Mouse (Mus musculus) embryo, embryonic 10 days (tissue): ENCODE measurements around the gene Cacng6.
A peak's percentile ranks its signal among the peaks of the same experiment; 100 is the strongest.
"Not testable (repeated sequence)": the region's sequence is repeated elsewhere in the genome, so short reads cannot be mapped to it uniquely, and the experiment has no call there.

ENCODE experiments used
- DNase-seq: peaks from one replicate; pipeline ENCODE4 v3.0.0-alpha.2; 2015; ENCODE audit warnings: low spot score

Gene Cacng6

DNA sequence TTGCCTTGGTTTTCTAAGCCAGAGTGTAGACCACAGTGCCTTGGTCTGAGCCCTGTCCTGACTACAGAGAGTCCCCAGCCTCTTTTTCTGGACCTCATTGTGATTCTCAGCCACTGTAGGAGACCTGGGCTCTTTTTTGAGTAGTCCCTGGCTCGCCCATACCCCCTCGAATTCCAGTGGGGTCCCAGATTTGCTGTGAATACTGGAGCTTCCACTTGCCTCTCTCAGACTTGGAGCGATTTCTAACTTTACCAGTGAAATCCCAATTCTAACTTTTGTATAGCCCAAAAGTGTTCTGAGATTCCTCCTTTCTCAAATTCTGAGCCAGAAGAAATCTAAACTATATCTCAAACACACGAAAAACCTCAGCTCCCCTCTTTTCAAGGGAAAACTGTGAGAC, at the start of gene Cacng6:
Cacng6 (plus strand) TSS at position 301 of the 400 bp plus-strand sequence.
- DNase-seq = no peak

DNA sequence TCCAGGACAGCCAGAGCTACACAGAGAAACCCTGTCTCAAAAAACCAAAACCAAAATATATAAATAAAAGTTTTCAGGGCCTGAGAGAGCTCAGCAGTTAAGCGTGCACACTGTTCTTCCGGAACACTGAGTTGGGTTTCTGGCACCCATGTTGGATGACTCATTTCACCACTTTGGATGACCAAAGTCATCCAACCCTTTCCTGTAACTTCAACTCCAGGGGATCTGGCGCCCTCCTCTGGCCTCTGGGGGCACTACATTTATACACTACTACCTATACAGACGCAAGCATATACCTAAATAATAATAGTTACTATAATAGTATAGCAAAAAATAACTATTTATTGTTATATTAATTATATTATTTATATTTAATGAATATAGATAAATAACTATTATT, 47.2 kb upstream of the Cacng6 start:
- peak; percentile 35 for DNase-seq

DNA sequence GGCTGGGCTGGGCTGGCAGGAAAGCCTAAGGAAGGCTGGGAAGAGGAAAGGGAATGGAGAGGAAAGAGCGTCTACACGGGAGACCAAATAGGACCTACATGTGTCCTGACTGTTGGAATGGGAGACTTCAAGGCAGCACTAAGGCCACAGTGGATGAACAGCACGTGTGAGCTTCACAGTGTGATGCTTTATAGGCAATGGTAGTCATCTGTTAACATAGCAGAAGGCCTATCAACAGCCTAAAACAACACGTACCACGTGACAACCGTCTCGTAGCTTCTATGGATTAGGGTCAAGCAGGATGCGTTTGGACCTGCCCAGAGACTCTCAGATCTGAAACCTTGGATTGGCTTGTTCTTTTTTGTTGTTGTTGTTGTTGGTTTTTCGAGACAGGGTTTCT, 41.9 kb upstream of the Cacng6 start:
- DNase-seq = no peak

DNA sequence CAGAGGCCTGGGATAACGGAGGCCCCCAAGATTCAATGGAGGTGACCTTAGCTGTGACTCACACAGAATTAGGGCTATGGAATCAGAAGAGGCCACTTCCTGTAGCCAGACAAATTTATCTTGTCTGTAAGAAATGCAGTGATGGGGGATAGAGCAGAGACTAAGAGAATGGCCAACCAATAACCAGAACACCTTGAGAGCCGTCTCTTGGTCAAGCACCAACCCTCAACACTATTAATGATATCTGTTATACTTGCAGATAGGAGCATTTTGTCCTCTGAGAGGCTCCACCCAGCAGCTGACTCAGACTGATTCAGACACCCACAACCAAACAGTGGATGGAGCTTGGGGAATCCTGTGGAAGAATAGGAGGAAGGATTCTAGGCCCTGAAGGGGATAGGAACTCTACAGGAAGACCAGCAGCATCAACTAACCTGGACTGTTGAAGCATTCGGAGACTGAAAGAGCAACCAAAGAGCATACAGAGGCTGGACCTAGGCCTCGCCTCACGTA, 39.1 kb upstream of the Cacng6 start:
- no peak for DNase-seq

DNA sequence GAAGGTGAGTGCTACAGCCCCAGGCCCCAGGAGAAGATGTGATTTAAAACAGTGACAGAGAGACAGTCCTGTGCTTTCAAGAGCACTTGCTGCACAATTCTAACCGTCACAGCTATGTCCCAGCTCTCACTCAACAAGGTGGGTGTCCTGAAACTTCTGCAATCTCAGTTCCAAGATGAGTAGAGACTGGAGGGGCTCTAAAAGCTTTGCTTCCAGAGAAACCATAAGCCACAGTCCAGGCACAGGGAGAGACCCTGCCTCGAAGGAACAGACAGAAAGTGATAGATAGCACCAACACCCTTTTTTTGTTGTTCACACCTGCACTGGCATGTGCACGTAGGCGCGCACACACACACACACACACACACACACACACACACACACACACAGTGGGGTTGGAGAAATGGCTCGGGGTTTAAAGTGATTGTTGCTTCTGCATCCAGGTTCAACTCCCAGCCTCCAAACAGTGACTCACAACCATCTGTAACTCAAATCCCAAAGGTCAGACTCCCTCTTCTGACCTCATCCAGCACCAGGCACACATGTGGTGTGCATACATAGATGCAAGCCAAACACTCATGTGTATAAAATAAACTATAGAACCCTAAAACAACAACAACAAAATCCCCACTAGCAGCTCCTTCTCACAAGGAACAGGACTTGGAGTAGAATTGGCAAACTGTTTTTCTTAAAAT, 37.8 kb upstream of the Cacng6 start:
- no peak for DNase-seq

DNA sequence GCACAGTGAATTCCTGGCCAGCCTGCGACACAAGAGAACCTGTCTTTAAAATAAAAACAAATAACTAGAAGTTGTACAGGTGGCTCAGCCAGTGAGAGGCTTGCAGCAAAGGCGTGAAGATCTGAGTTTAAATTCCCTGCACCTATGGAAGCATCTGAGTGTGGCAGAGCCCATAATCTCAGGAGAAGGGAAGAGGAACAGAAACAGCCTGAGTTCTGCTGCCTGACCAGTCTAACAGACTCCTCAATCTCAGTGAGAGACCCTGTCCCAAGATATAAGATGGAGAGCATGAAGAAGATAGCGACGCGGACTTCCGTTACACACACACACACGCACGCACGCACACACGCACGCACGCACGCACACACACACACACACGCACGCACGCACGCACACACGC, 36.2 kb upstream of the Cacng6 start:
- no peak for DNase-seq

DNA sequence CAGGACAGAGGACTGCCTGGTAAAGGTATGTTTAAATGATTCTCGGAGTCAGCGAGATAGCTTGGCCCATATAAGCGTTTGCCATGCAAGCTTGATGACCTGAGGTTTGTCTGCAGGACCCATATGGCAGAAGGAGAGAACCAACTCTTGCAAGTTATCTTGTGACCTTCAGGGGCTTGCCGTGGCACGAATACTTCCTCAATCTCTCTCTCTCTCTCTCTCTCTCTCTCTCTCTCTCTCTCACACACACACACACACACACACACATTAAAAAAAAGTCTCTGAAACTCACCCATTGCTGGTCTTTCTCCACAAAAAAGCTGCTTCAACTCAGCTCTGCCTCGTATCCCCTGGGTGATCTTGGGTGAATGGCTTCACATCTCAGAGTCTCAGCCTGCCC, 35.1 kb upstream of the Cacng6 start:
- no peak for DNase-seq

DNA sequence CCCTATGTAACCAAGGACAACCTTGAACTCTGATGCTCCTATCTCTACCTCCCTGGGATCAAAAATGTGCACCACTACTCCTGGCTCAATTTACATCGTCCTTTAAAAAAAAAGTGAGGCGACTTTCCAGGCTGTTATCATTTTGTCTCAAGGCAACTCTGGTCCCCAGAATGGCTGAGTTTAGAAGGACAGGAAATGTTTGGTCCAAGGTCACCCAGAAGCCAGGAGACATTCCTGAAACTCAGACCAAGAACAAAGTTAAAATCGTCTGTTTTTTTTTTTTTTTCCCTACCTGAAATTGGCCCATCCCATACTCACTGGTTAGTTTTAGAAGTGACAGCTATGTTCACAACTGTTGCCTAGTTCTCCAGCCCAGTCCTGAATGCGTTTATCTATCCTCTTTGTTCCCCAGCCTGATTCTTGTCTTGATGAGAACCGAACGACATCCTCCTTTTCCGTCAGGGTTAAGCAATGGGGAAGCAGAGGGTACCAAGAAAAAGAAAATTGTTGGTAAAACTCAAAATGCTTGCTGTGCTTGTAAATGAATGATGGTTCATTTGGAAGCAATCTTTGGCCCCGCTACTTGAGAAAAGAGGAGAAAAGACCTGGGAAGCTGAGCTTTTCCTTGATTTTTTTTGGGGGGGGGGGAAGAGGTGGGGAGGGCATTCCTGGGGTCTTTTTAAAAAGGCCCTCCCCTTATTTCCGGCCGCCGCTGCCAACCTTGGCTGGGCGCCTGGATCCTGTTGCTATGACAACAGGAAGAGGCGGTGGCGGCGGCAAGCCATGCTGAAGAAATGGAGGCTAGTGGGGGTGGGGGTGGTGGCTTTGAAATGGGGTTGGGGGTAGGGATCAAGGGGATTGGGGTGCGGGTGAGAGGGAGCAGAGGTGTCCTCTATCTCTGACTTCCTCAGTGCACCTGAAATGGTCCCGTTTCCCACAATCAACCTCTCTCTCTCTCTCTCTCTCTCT, 34.3 kb upstream of the Cacng6 start:
- DNase-seq = peak; percentile 71

DNA sequence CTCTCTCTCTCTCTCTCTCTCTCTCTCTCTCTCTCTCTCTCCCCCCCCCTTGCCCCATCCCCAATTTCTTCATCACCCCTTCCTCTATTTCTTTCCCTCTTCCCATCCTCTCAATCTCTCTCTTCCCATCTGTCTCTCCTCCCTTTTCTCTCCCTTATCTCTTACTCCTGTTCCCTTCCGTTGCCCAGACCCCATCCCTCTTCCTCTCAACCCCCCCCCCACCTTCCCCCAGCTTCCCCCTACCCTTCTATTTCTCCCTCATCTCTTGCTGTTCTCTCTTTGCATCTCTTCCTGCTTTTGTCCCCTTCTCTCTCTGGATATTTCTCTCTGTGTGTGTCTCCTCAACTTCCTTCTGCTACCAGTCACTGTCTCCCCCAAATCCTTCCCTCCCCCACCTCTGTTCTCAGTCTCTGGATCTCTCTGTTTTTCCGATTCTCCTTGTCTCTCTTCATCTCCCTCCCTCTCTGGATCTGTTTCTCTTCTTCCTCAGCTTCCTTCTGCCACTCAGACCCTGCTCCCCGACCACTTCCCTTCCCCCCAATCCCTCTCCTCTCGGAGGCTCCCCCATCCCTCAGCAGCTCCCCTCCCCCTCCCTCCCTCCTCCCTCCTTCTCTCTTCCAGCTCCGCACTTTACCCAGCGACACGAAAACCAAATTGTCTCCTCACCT, 33.4 kb upstream of the Cacng6 start, which contains the start of gene Cacng8:
Cacng8 (plus strand) TSS at position 271 of the 668 bp plus-strand sequence.
- DNase-seq = no peak

DNA sequence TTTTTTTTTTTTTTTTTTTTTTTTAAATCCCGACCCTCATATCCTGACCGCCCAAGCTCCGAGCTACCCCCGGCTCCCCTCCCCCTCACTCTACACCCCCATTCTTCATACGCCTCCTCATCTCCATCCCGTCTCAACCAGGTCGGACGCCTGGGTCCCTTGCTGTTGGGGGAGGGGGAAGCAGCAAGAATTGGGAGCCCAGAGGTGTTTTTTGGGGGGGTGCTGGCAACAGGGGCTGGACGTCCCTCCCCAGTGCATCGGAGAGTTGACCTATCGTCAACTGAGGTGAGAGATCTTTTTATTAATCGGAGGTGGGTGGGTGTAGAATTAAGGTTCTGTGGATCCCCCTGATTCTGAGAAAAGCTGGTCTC, 32.9 kb upstream of the Cacng6 start:
- DNase-seq = no peak

DNA sequence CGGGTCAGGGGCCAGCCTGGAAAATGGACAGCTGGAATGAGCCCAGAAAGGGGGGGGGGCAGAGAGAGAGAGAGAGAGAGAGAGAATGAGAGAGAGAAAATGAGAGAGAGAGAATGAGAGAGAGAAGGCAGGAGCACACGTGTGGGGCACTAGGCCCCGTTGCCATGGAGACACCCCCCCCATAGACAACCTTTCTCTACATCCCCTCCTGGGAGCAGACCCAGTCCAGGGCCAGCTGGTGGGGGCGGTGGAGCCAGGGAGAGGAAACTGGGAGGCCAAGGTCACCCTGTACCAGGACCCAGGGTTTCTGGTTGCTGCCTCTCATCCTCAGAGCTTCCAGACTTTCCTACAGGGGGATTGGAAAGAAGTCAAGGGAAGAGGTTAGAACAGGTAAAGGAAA, 32.2 kb upstream of the Cacng6 start:
- no peak for DNase-seq

DNA sequence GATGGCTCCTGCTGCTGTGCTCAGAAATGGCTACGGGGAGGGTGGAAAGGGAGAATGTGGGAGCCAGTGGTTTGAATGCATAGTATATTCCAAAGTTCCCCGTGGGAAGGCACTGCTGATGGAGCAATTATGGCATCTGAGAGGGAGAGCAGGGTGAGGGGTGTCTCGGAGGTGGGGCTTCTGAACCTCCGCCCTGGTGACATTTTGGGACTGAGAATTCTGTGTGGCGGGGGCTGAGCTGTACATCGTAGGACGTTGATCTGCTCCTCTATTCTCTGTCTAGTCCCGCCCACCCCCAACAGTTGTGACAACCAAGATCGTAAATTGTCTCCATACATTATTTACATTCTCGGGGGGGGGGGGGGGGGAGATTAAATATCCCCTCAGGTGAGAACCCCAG, 26.6 kb upstream of the Cacng6 start:
- no peak for DNase-seq

DNA sequence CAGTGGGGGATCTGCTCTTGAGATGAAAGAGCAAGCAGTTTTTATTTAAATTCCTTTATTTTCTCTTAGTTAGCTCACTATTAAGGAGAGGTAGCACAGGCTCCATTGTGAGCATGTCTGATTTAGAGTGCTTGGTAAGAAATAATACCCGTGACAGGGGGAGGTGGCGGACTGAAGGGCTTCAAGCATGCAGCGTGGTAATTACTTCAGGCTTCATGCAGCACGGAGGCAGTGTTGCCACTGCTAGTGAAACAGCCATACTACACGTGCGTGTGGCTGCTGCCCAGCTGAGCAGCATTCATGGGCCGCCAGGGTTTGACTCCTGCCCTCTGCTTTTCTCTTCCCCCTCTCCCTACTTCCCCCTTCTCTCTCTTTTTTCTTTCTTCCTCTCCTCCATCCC, 26.2 kb upstream of the Cacng6 start:
- peak; percentile 40 for DNase-seq

DNA sequence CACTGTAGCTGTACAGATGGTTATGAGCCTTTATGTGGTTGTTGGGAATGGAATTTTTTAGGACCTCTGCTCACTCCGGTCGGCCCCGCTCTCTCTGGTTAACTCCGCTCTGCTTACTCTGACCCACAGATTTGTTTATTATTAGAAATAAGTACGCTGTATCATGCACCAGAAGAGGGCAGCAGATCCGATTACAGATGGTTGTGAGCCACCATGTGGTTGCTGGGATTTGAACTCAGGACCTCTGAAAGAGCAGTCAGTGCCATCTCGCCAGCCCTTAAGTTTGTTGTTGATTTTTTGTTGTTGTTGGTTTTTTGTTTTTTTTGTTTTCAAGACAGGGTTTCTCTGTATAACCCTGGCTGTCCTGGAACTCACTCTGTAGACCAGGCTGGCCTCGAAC, 25.6 kb upstream of the Cacng6 start:
- not testable (repeated sequence) for DNase-seq

DNA sequence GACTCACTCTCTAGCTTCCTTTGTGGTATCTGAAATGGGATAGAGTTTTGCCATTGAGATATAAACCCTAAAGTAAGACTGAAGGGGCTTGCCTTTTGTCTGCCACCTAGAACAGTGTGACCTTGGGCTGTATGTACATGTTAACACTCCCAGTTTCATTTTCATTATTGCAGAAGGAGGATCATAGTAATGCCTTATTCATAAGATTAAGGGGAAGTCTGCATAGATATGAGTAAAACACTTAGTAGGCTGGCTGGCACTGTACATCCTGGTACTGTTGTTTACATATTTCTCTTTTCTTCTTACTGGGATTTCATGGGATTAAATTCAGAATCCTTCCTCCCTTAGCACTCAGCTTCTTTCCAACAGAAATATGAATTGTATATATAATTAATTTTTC, 24.1 kb upstream of the Cacng6 start:
- DNase-seq = no peak

DNA sequence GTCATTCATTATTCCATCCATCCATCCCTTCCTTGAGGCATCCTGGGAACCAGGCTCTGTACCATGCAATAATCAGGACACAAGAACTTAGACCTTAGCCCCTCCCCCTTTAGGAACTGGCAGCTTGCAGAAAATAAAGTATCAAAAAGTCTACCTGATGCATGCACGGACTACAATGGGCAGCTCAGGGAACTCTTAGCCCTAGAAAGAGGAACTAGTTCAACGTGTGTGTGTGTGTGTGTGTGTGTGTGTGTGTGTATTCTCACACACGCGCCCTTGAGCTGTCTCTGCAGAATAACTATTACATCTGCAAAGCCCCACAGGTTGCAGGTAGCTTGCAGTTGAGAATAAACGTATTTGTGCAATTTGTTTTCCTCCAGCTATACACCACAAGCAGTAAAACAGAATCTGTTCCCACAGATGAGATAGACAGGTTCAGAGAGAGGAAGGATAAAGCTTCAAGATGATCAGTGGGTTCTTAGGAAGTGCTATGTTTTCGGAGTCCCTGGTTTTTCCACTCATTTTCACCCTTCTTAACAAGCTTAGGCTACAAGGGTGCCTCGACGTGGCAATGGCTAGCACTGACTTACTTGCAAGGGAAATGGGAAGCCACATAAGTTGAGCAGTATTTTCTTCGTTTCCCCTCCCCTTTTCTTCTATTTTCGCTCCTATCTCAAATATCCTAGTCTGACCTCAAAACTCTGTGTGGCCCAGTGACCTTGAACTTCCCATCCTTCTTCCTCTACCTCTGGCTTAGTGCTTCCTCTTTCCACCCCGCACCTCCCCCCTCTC, 14.1 kb upstream of the Cacng6 start:
- DNase-seq = no peak

DNA sequence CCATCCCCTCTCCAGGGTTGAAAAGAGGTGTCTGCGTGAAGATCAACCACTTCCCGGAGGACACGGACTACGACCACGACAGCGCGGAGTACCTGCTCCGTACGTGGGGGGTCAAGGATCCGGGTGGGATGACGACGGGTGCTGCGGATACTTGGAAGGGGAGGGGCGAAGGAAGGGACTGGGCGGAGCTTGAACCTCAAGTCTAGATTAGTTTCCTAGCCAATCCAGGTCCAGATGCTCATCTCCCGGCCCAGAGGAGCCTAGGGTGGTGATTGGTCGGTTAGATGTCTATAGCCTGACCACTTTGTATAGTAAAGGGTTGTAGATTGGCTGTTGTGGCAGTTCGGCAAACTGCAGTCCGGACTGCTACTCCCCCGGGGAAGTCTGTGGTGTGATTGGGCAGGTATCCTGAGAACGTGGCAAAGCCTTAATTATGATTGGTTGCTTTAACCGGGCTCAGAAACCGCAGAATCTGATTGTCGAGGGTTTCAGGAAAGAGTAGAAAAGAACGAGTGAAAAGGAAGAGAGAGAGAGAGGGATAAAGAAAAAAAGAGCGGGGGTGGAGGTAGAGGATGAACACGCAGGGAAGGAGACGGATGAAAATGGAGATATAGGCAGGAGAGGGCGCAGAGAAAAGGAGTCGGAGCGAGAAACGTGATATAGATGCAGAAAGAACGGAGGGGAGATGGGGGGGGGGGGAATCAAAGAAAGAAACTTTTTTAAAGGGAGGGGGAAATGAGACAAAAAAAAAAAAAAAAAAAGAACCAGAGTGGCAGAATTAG, 12.6 kb upstream of the Cacng6 start:
- peak; percentile 88 for DNase-seq

DNA sequence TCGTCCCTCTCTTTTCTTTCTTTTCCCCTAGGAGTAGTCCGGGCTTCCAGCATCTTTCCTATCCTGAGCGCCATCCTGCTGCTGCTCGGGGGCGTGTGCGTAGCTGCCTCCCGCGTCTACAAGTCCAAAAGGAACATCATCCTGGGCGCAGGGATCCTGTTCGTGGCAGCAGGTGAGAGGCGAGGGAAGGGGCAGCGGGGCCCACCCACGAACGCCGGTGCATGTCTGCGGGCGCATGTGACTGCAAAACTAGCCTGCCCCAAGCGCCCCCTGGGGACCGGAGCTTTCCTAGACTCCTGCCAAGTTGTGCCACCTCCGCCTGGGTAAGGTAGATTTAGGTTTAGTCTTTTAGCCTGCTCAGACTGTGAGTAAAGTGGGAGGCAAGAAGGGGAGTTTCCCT, 12.0 kb upstream of the Cacng6 start:
- DNase-seq = peak; percentile 51

DNA sequence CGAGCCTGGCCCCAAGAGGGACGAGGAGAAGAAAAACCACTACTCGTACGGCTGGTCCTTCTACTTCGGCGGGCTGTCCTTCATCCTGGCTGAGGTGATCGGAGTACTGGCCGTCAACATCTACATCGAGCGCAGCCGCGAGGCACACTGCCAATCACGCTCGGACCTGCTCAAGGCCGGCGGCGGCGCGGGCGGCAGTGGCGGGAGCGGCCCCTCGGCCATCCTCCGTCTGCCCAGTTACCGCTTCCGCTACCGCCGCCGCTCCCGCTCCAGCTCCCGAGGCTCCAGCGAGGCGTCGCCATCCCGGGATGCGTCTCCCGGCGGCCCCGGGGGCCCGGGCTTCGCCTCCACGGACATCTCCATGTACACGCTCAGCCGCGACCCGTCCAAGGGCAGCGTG, 9.1 kb upstream of the Cacng6 start:
- peak; percentile 64 for DNase-seq

DNA sequence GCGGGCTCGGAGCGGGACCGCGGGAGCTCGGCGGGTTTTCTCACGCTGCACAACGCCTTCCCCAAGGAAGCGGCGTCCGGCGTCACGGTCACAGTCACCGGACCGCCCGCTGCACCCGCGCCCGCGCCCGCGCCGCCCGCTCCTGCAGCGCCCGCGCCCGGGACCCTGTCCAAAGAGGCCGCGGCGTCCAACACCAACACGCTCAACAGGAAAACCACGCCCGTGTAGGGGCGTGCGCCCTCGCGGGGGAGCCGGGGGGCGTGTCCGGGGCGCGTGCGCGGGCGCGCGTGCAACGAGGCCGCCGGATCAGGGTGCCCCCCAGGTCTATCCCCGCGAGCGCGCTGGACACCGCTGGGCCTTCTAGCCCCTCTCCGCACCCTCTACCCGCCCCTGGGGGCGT, 8.6 kb upstream of the Cacng6 start:
- no peak for DNase-seq

DNA sequence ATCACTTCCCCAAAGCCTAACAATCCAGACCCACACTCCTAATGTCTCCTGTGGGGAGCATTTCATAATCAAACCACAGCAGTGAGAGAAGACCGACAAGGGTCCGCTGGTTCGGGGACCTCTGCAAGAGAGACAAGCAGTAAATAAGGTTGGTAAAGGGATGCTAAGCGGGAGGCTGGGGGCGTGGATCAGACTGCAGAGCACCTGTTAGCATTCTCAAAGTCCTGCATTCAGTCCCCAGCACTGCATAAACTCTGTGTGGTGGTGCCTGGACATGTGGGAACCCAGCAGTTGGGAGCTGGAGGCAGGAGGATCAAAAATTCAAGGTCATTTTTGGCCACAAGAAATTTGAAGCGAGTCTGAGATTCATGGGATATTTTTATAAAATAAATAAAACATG, 4.1 kb upstream of the Cacng6 start:
- no peak for DNase-seq
